Mouse (Mus musculus) intestine, embryonic 14.5 days (tissue): ENCODE data around the gene Dlg5. TPM values are rescaled to one million over a fixed set of nuclear protein-coding genes. Genes with fewer than 3 reads are reported as not detected.

ENCODE experiments used
- ATAC-seq: fragments of 200-750 bp; cut with Nextera tagmentation; replicated peaks from 2 replicates; pipeline ENCODE4 v1.8.0; 2017; ENCODE audit warnings: low read depth, moderate number of reproducible peaks, moderate TSS enrichment, moderate library complexity; ENCODE audit not compliant: low FRiP score, low TSS enrichment
- DNase-seq: peaks from one replicate; pipeline ENCODE4 v3.0.0-alpha.2; 2018; ENCODE audit warnings: low spot score
- H3K27ac ChIP-seq: fragments of 300-500 bp; sonication (generic); 2 replicates; pipeline ENCODE4 v1.5.1; 2014; ENCODE audit warnings: low read depth, mild to moderate bottlenecking, control low read depth
- H3K27me3 ChIP-seq: fragments of 300-500 bp; sonication (generic); replicated peaks from 2 replicates; pipeline ENCODE4 v1.6.1; 2014; ENCODE audit warnings: low read length, control low read depth; ENCODE audit not compliant: control insufficient read depth, insufficient read depth
- H3K36me3 ChIP-seq: fragments of 300-500 bp; sonication (generic); 2 replicates; pipeline ENCODE4 v1.6.1; 2014; ENCODE audit warnings: low read length, control low read depth; ENCODE audit not compliant: control insufficient read depth, insufficient read depth
- H3K4me1 ChIP-seq: fragments of 300-500 bp; sonication (generic); replicated peaks from 2 replicates; pipeline ENCODE4 v1.6.1; 2014; ENCODE audit warnings: low read length, control low read depth, mixed read lengths; ENCODE audit not compliant: control insufficient read depth, insufficient read depth
- H3K4me2 ChIP-seq: fragments of 300-500 bp; sonication (generic); 2 replicates; pipeline ENCODE4 v1.6.1; 2014; ENCODE audit warnings: low read length
- H3K4me3 ChIP-seq: fragments of 300-500 bp; sonication (generic); 2 replicates; pipeline ENCODE4 v1.5.1; 2014; ENCODE audit warnings: low read depth, low read length, control low read depth, mixed read lengths
- H3K9ac ChIP-seq: fragments of 300-500 bp; sonication (generic); 2 replicates; pipeline ENCODE4 v1.6.1; 2014; ENCODE audit warnings: mild to moderate bottlenecking, low read length
- H3K9me3 ChIP-seq: fragments of 300-500 bp; sonication (generic); 2 replicates; pipeline ENCODE4 v1.6.1; 2016; ENCODE audit warnings: low read length, control low read depth; ENCODE audit not compliant: control insufficient read depth
- WGBS: fragments of 180-500 bp; shearing (Covaris S2); extraction: QIAGEN DNeasy Blood & Tissue Kit; methylation state at CpG from one replicate; pipeline ENCODE4 v1.1.7; 2014; 5-methylcytosine and 5-hydroxymethylcytosine counted together
- polyA plus RNA-seq: library from polyadenylated mRNA; unstranded; fragments of >200 nt; fragmentation: Nextera tagmentation; extraction: Ambion mirVana; gene quantifications from 2 replicates; pipeline ENCODE4 v1.2.1, GENCODE M21; 2014

The Dlg5 gene
- polyA plus RNA-seq, 1 experiment from 2014 or later, result 25.3 TPM

DNA sequence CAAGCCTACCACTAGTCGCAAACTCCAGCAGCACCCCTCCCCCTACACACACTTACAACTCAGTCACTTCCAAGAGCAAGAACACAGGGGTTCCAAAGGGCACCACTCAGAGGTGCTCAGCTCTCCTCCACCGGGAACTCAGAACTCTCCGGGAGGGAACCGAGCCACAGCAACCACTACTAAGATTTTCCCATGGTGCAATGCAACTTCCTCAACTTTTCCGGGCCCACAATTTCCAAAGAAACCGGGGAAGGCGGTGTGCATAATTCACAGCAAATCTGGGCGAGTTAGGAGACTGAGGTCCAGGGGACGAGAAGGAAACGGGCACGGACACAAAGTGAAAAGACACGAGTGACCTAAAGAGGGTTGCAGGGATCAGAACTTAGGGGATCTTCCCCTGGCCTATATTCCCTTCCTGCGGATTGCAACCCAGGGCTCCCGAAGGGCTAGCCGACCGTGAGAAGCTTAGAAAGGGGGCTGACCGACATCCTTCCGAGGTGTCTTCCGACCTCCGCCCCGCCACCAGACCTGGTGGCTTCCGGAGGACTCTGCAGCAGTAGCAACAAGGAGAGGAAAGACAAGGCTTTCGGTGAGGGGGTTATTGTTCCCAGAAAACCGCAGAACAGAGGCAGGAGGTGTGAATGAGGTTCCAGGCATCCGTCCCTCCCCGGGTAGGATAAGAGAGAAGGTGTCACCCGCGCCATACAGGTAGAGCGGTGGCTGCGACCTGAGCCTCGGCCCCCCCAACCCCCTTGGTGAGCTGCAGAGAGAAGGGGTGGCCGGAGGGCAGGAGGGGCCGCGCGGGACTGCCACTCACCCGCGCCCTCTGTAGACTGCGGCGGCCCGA lies 1.2 kb downstream of the Dlg5 start:
- DNase-seq (peak; percentile 68), ATAC-seq (peak; percentile 42)
- peak overlapping the region; percentile 93 for H3K27ac ChIP-seq
- H3K4me1 ChIP-seq, result peaks cover 6% of the 10 kb centered on the region
- H3K9me3 ChIP-seq, result no peaks in the 10 kb centered on the region
- peak overlapping the region; percentile 86 for H3K4me3 ChIP-seq
- H3K9ac ChIP-seq, result peak overlapping the region; percentile 90
- WGBS, result under 1% methylated on average over 40 of the region's 40 CpGs
- peak overlapping the region; percentile 77 for H3K4me2 ChIP-seq
- no peaks in the 10 kb centered on the region for H3K27me3 ChIP-seq
- no peaks in the 10 kb centered on the region for H3K36me3 ChIP-seq

- Histone ChIP-seq H3K4me3 (no peak overlapping the region), H3K27ac (no peak overlapping the region), H3K36me3 (no peaks in the 10 kb centered on the region), H3K4me2 (no peak overlapping the region), H3K9me3 (no peaks in the 10 kb centered on the region), H3K4me1 (peaks cover 10% of the 10 kb centered on the region), H3K9ac (no peak overlapping the region), H3K27me3 (no peaks in the 10 kb centered on the region)
- whole genome bisulfite sequencing, result 93% methylated on average over 2 of the region's 2 CpGs
- DNase-seq, result no peak
- ATAC-seq, result no peak
These were observed 3.7 kb downstream of the Dlg5 start for GRCm38 (mm10) chr14:24242016-24242415.

DNA sequence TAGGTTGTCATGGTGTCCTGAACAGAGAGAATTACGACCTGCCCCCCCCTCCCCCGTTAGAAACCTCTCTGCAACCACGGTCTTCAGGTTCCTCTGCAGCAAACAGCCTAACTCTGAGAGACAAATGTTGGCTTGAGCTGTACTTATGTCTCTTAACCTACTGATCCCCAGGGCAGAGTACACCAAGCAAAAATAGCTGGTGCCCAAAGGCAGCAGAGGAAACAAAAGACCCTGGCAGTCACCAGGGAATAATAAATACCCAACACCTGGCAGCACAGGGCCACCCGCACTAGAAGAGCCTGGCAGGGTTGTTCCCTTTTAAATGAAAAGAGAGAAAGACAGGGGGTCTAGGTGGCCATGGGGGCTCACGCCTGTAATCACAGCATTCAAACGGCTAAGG lies 4.9 kb downstream of the Dlg5 start:
- H3K4me2 ChIP-seq, result no peak overlapping the region
- 66% methylated on average over 6 of the region's 6 CpGs for WGBS

GRCm38 (mm10) chr14:24239651-24240050 lies 6.1 kb downstream of the Dlg5 start:
- Histone ChIP-seq H3K36me3 (no peaks in the 10 kb centered on the region), H3K27me3 (no peaks in the 10 kb centered on the region), H3K4me1 (peaks cover 10% of the 10 kb centered on the region), H3K27ac (no peak overlapping the region), H3K4me2 (no peak overlapping the region), H3K4me3 (no peak overlapping the region), H3K9ac (no peak overlapping the region), H3K9me3 (no peaks in the 10 kb centered on the region)
- 83% methylated on average over 11 of the region's 11 CpGs for WGBS
- DNase-seq, result no peak
- ATAC-seq, result no peak

More for the DNA sequence above, 4.9 kb downstream of the Dlg5 start:
- ATAC-seq (no peak), DNase-seq (no peak)
- Histone ChIP-seq H3K4me3 (no peak overlapping the region), H3K9ac (no peak overlapping the region), H3K9me3 (no peaks in the 10 kb centered on the region), H3K27me3 (no peaks in the 10 kb centered on the region), H3K4me1 (peaks cover 10% of the 10 kb centered on the region), H3K27ac (no peak overlapping the region), H3K36me3 (no peaks in the 10 kb centered on the region)

GRCm38 (mm10) chr14:24235954-24236353 lies 9.8 kb downstream of the Dlg5 start:
- peaks cover 7% of the 10 kb centered on the region for H3K4me1 ChIP-seq
- H3K9ac ChIP-seq, result no peak overlapping the region
- H3K4me2 ChIP-seq, result no peak overlapping the region
- ATAC-seq (no peak), DNase-seq (no peak)
- no peaks in the 10 kb centered on the region for H3K9me3 ChIP-seq
- no peaks in the 10 kb centered on the region for H3K27me3 ChIP-seq
- H3K4me3 ChIP-seq, result no peak overlapping the region
- WGBS, result 88% methylated on average over 3 of the region's 3 CpGs
- H3K27ac ChIP-seq, result no peak overlapping the region
- H3K36me3 ChIP-seq, result no peaks in the 10 kb centered on the region

DNA sequence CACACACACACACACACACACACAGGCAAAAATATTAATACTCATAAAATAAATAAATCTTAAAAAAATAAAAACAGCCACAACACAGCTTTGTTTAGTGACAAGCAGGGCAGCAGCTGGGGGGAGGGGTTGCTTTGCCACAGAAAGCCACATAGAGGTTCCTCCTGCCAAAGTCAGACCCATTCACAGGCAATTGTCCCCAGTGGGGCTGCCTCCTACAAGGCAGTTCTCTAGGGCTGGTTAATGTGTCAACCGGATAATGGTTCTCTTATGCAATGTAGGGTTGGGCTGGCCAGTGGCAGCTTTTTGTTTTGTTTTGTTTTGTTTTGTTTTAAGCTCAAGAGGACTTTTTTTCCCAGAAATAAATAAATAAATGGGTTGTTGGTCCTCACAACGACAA lies 11.3 kb downstream of the Dlg5 start:
- Histone ChIP-seq H3K9me3 (no peaks in the 10 kb centered on the region), H3K36me3 (no peaks in the 10 kb centered on the region), H3K4me2 (no peak overlapping the region), H3K9ac (no peak overlapping the region), H3K27me3 (no peaks in the 10 kb centered on the region), H3K27ac (no peak overlapping the region), H3K4me1 (peaks cover 11% of the 10 kb centered on the region), H3K4me3 (no peak overlapping the region)
- DNase-seq, result no peak
- no peak for ATAC-seq
- WGBS, result 55% methylated on average over 2 of the region's 2 CpGs

DNA sequence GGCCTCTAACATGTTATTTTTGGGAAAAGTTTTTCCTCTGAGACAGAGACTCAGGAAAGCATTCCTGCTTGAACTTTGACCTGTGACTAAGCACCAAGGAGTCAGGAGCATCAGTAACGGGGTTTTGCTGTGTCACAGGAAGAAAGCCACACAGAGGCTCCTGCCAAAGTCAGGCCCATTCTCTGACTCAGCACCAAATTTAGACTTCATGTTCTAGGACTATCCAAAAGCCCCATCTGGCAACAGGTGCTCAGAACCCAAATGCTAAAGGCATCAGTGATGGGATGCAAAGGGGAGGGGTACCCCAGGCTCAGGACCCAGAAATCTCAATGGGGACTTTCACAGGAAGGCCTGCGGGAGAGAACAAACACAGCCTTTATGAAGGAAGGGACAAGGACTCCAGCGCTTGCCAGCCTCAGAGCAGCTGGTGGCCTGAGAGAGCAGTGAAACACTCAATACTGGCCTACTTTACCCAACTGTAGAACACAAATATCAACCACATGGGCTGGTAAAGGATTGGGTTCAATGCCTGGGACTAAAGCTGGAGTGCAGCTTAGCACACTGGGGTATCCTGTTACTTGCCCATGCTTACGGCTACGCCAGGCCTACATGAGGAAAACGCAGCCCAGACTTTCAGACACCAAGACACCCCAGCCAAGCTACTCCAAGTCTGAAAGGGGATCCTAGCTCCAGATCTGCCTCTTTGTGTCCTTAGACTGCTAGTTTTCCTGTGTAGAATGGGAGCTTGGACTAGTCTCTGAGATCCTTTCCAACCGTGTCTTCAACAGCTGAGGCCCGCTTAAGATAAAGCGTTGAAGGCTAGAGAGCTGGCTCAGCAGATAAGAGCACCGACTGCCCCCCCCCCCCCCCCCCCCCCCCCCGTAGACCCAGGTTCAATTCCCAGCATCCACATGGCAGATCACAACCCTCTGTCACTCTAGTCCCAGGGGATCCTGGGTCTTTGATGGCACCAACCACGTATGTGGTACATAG lies 12.8 kb downstream of the Dlg5 start:
- H3K4me1 ChIP-seq, result peaks cover 12% of the 10 kb centered on the region
- DNase-seq, result no peak
- no peak overlapping the region for H3K4me3 ChIP-seq
- 65% methylated on average over 11 of the region's 12 CpGs for WGBS
- no peaks in the 10 kb centered on the region for H3K27me3 ChIP-seq
- no peak overlapping the region for H3K4me2 ChIP-seq
- H3K9ac ChIP-seq, result no peak overlapping the region
- no peaks in the 10 kb centered on the region for H3K9me3 ChIP-seq
- no peak for ATAC-seq
- H3K36me3 ChIP-seq, result no peaks in the 10 kb centered on the region
- no peak overlapping the region for H3K27ac ChIP-seq

DNA sequence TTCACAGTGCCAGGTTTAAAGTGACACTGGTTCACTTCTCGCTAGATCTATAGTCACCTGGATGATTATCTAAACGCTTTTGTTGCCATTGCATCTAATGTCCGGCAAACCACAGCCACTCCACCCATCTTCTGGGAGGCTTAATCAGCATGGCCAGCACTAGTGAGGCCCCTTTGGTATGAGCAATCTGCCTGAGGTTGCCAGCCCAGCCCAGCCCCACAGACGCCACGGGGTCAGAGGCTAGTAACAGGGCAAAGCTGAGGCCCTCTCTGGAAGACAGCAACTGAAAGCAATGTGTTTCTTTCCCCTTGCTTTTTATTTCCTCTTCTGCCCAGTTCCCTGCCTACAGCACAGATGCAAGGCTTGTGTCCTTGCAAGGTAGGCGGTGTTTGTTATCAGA lies 17.2 kb downstream of the Dlg5 start:
- ATAC-seq, result no peak
- 71% methylated on average over 6 of the region's 6 CpGs for WGBS
- peaks cover 12% of the 10 kb centered on the region; the same call in 1 of the 2 replicates for H3K4me1 ChIP-seq
- DNase-seq, result no peak
- no peaks in the 10 kb centered on the region for H3K36me3 ChIP-seq
- H3K9ac ChIP-seq, result no peak overlapping the region
- no peaks in the 10 kb centered on the region for H3K9me3 ChIP-seq
- no peak overlapping the region for H3K4me2 ChIP-seq
- no peak overlapping the region for H3K27ac ChIP-seq
- H3K4me3 ChIP-seq, result no peak overlapping the region
- no peaks in the 10 kb centered on the region for H3K27me3 ChIP-seq
